Mouse (Mus musculus) E14TG2a.4 (cell line): Measurements from ENCODE around the gene Med21.

Experiments
- H3K27me3 ChIP-seq: 2 replicates; pipeline ENCODE4 v1.6.1; 2014; ENCODE audit warnings: low read length, control low read depth; ENCODE audit not compliant: insufficient read depth
- H3K36me3 ChIP-seq: 2 replicates; pipeline ENCODE4 v1.6.1; 2014; ENCODE audit warnings: low read length, control low read depth; ENCODE audit not compliant: insufficient read depth
- H3K4me1 ChIP-seq: replicated peaks from 2 replicates; pipeline ENCODE4 v1.6.1; 2014; ENCODE audit warnings: low read depth, low read length, control low read depth
- H3K4me3 ChIP-seq: replicated peaks from 2 replicates; pipeline ENCODE4 v1.5.1; 2014; ENCODE audit warnings: mild to moderate bottlenecking, low read length
- H3K9me3 ChIP-seq: 2 replicates; pipeline ENCODE4 v1.6.1; 2014; ENCODE audit warnings: low read length, control low read depth
- CTCF ChIP-seq: conservative IDR thresholded peaks from 2 replicates; pipeline ENCODE4 v1.5.1; 2014; ENCODE audit warnings: low read length
- NANOG ChIP-seq: IDR thresholded peaks from 2 replicates; pipeline ENCODE4 v1.6.1; 2014; ENCODE audit warnings: borderline replicate concordance, low read length, mixed read lengths
- POU5F1 ChIP-seq: IDR thresholded peaks from 2 replicates; pipeline ENCODE4 v1.6.1; 2014; ENCODE audit warnings: low read length, borderline replicate concordance

Gene Med21

GRCm38 (mm10) chr6:146642276-146643183 lies at the start of gene Med21, which contains the start of gene Tm7sf3:
Med21 (plus strand) TSS chr6:146642547.
Tm7sf3 (minus strand) TSS chr6:146642824.
- H3K9me3 ChIP-seq = no peaks in the 10 kb centered on the region
- H3K4me3 ChIP-seq = peak within 1 kb of the TSS; percentile 90
- 0 out of 2 replicates have a peak, but pooled peaks cover 1% of the 10 kb centered on the region for H3K36me3 ChIP-seq
- no peak for TF ChIP-seq POU5F1
- no peak for TF ChIP-seq NANOG
- no peak for TF ChIP-seq CTCF
- no peaks in the 10 kb centered on the region; the same call in 1 of the 2 replicates for H3K27me3 ChIP-seq
- H3K4me1 ChIP-seq = peaks cover 38% of the 10 kb centered on the region

- TF ChIP-seq NANOG (no peak), CTCF (no peak)
- Histone ChIP-seq H3K4me1 (peaks cover 5% of the 10 kb centered on the region), H3K4me3 (no peak overlapping the region)
These were observed 39.7 kb upstream of the Med21 start for GRCm38 (mm10) chr6:146602601-146603000.

GRCm38 (mm10) chr6:146603651-146604050 lies 38.7 kb upstream of the Med21 start:
- Histone ChIP-seq H3K36me3 (peaks cover 95% of the 10 kb centered on the region), H3K4me3 (no peak overlapping the region), H3K4me1 (peaks cover 5% of the 10 kb centered on the region), H3K9me3 (no peaks in the 10 kb centered on the region), H3K27me3 (no peaks in the 10 kb centered on the region)
- TF ChIP-seq POU5F1 (no peak), CTCF (no peak), NANOG (no peak)

More at GRCm38 (mm10) chr6:146602601-146603000, 39.7 kb upstream of the Med21 start:
- Histone ChIP-seq H3K27me3 (no peaks in the 10 kb centered on the region), H3K36me3 (peaks cover 93% of the 10 kb centered on the region), H3K9me3 (no peaks in the 10 kb centered on the region)

GRCm38 (mm10) chr6:146611385-146611784 lies 31.0 kb upstream of the Med21 start:
- Histone ChIP-seq H3K4me1 (peaks cover 41% of the 10 kb centered on the region), H3K4me3 (no peak overlapping the region), H3K36me3 (peaks cover 95% of the 10 kb centered on the region), H3K27me3 (no peaks in the 10 kb centered on the region), H3K9me3 (no peaks in the 10 kb centered on the region)
- TF ChIP-seq NANOG (no peak), CTCF (no peak), POU5F1 (no peak)

GRCm38 (mm10) chr6:146611897-146612296 lies 30.4 kb upstream of the Med21 start:
- peaks cover 95% of the 10 kb centered on the region for H3K36me3 ChIP-seq
- H3K4me1 ChIP-seq = peaks cover 41% of the 10 kb centered on the region
- no peaks in the 10 kb centered on the region for H3K27me3 ChIP-seq
- no peak overlapping the region for H3K4me3 ChIP-seq
- TF ChIP-seq NANOG = no peak
- no peak for TF ChIP-seq CTCF
- no peak for TF ChIP-seq POU5F1
- H3K9me3 ChIP-seq = no peaks in the 10 kb centered on the region

GRCm38 (mm10) chr6:146612736-146613135 lies 29.6 kb upstream of the Med21 start:
- H3K4me3 ChIP-seq = no peak overlapping the region
- TF ChIP-seq POU5F1 = no peak
- TF ChIP-seq CTCF = no peak
- no peak for TF ChIP-seq NANOG
- peaks cover 95% of the 10 kb centered on the region for H3K36me3 ChIP-seq
- no peaks in the 10 kb centered on the region for H3K27me3 ChIP-seq
- H3K4me1 ChIP-seq = peaks cover 41% of the 10 kb centered on the region
- H3K9me3 ChIP-seq = no peaks in the 10 kb centered on the region

- TF ChIP-seq NANOG = no peak
- peak; percentile 74 for TF ChIP-seq CTCF
- H3K27me3 ChIP-seq = no peaks in the 10 kb centered on the region
These were observed 28.4 kb upstream of the Med21 start for GRCm38 (mm10) chr6:146613907-146614306.

GRCm38 (mm10) chr6:146614541-146614940 lies 27.8 kb upstream of the Med21 start:
- no peak overlapping the region for H3K4me3 ChIP-seq
- peaks cover 93% of the 10 kb centered on the region for H3K36me3 ChIP-seq
- TF ChIP-seq CTCF (no peak), POU5F1 (no peak), NANOG (no peak)
- H3K4me1 ChIP-seq = peaks cover 41% of the 10 kb centered on the region
- H3K27me3 ChIP-seq = no peaks in the 10 kb centered on the region
- H3K9me3 ChIP-seq = no peaks in the 10 kb centered on the region

More at GRCm38 (mm10) chr6:146613907-146614306, 28.4 kb upstream of the Med21 start:
- Histone ChIP-seq H3K4me3 (no peak overlapping the region), H3K4me1 (peaks cover 41% of the 10 kb centered on the region), H3K36me3 (peaks cover 95% of the 10 kb centered on the region), H3K9me3 (no peaks in the 10 kb centered on the region)

GRCm38 (mm10) chr6:146615891-146616290 lies 26.5 kb upstream of the Med21 start:
- no peak overlapping the region for H3K4me3 ChIP-seq
- H3K4me1 ChIP-seq = peaks cover 37% of the 10 kb centered on the region
- peaks cover 93% of the 10 kb centered on the region for H3K36me3 ChIP-seq
- H3K9me3 ChIP-seq = no peaks in the 10 kb centered on the region
- TF ChIP-seq NANOG = no peak
- TF ChIP-seq CTCF = no peak
- TF ChIP-seq POU5F1 = no peak
- no peaks in the 10 kb centered on the region for H3K27me3 ChIP-seq
